Mouse (Mus musculus) right cerebral cortex, postnatal 25 days (tissue): ENCODE results near the gene Hs3st5.
"Not testable (repeated sequence)": the region's sequence is repeated elsewhere in the genome, so short reads cannot be mapped to it uniquely, and the experiment has no call there.

Source experiments
- DNase-seq: peaks from one replicate; pipeline ENCODE4 v3.0.0; 2022

Gene Hs3st5

GRCm38 (mm10) chr10:36558736-36559135 lies 52.1 kb downstream of the Hs3st5 start:
- DNase-seq = no peak

- no peak for DNase-seq
Measured at GRCm38 (mm10) chr10:36567258-36567657, 60.6 kb downstream of the Hs3st5 start.

DNA sequence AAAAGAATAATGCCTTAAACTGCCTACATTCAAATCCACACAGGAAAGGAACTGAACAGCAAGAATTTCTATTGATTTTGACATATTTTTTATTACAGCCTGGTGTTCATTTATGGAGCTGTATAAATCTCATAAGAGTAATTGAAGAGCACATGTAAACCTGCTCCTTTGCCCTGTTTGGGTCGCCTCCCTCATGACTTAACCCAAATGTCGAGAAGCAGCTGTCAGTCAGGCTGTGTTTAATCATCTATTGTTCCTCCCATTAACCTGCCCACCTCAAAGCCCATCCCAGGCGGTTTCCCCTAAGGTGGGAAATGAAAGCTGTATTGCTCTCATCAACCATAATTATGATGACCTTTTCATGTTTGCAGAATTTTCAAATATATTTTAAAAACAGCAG lies 65.9 kb downstream of the Hs3st5 start:
- DNase-seq = no peak

- DNase-seq = no peak
Measured at GRCm38 (mm10) chr10:36578375-36579145, 71.9 kb downstream of the Hs3st5 start.

DNA sequence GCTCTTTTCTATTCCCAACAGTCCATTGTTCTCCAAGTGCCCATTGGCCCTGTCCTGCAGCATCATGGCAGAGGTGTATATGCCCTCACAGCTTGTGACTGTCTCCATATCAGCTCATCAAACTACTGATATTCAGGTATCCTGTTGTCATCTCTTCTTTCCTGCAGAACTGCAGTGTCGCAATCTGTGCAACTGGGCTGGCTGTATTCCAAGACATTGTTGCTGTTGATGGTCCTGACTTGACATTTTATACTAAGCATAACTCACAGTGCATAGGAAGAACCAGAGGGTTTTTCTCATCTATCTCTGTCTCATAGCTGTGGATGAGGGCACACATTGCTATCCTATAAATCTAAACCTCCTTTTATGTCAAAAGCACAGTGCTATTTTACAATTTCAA lies 103.8 kb downstream of the Hs3st5 start:
- no peak for DNase-seq

GRCm38 (mm10) chr10:36611415-36611814 lies 104.8 kb downstream of the Hs3st5 start:
- DNase-seq = not testable (repeated sequence)

DNA sequence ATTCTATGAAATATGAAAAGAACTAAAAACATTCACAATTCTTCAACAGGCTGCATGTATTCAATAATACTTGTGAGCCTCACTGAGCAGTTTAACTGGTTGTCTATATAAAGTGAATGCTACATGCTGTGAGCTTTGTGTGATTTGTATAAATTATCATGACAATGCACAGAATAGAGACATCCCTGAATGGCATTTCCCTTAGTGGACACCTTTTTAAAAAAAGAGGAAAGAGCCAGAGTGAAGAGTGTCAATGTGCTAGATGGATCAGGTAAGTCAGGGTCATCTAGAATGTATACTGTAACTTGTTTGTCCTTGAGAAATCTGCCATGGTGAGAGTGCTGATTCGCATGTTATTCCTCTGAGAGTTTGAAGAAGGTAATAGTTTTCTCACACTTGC lies 116.4 kb downstream of the Hs3st5 start:
- no peak for DNase-seq

DNA sequence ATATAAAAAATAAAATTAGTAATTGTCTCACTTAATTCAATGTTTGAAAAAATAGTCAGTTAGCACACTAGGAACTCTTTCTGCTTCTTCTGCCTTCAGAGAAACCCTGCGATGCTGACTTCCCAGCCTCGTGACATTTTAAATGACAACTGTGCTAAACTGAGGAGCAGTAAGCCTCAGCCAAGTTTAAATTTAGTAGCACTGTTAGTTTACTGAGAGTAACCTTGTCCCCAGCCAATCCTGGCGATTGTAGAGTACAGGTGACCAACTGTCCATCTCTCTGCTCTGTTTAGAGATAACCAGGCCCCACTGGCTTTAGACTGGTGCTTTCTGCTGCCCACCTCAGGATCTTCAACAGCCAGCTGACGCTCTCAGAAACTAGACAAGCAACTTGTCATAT lies 121.3 kb downstream of the Hs3st5 start:
- DNase-seq = no peak

DNA sequence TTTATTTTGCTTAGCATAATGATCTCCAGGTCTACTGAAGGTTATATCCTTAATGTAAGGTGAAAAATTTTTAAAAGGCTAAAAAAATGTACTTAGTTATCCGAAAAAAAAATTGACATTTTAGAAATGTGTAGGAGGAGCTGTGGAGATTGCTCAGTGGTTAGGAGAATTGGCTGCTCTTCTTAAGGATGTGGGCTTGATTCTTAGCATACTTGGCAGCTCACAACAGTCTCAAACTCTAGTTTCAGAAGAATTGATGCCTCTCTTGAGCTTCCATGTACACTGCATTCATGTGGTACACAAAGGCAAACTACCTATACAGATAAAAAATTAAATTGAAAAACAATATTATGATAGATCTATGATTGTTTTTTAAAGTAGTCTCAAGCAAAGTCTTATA lies 125.1 kb downstream of the Hs3st5 start:
- no peak for DNase-seq

DNA sequence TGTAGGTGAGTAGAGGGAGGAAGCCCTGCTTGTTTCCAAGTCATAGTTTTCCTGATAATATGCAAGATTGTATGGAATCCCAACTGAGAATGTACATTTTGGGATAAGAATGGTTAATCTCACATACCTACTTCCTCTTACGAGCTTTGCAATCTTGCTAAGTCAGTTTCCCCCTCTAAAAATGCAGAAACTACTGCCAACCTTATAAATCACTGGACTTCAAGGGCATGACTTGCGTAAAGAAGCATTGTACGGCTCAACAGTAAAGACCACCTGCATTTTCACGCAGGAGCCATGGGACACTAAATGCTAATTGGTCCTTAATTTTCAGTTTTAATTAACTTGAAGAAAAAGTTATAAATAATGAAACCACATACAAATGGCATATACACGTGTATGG lies 144.0 kb downstream of the Hs3st5 start:
- DNase-seq = no peak

DNA sequence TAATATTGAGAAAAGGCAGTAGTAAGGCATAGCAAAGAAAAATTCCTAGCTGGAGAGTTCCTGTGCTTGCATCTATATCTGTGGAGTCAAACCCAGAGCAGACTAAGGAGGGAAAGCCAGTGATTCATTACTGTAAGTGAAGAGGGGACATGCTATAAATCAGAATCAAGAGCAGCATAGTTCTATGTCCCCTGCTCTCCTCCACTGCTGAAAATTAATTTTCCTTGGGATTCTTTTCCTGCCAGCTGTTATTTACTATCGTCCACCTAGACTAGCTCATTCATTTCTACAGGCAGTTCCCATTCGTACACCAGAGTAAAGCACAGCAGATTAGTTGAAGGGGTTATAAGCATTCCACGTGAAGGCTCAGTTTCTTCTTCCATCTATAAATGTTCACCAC lies 207.4 kb downstream of the Hs3st5 start:
- no peak for DNase-seq

DNA sequence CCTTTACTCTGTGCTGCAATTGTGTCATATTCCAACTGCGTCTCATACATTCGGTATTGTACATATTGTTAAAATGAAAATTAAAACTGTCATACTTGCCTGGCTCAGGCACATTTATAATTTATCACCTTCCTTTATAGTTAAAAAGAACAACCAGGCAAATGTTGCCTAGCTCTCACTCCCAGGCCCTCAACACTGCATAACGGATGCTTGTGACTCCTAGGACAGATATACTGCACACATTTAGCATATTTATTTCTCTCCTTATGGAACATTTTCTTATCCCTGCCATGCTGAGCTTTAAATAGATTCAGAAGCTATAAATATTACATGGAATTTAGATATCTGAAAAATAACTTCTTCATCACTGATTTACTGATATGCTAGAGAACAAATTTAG lies 219.6 kb downstream of the Hs3st5 start:
- no peak for DNase-seq

DNA sequence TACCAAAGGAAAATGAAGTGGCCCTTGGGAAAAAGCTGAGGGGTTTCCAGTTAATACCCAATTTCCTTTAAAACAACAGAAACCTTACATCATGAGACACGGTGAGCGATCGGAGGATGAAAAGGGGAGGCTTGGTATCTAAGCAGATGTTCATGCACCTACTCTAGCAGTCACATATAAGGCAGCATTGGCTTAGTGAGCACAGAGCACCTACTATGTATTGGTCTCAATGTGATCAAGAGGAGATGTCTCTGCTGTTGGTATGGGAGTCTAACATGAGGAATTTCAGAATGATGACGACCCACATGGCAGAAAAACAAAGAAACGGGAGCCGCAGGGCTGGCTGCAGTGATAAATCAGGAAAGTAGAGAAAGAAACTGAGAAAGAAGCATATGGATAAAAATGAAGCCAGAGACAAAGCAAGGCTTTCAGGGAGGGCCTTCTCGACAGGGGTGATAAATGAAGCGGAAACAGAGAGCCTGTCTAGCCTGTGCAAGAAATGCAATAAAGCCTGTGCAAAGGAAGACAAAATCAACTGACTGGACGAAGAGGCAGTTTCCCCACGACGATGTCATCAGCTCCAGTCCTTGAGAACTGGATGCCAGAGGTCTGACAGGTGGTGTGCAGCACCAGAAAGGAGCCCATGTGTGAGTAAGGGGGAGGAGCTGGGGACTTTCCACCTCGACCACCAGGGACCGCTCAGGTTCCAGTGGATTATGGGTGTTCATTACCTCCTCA lies 222.9 kb downstream of the Hs3st5 start:
- no peak for DNase-seq

DNA sequence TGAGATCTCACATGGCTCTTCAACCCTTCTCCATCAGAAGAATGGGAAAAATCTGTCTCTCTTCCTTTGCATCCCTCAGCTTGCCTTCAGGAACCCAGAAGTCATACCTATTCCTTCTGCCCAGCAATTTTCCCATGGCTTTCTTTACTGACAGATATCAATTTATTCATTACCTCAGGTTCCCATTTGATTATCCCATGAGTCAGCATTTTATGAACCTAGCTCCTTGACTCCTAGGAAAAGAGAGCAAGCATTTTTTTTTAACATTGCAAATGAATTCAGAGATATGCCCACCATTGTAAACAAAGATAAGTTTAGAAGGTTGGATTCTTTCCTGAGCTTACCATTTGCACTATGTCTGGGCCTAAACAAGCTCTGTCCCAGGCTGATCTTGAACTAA lies 232.8 kb downstream of the Hs3st5 start:
- no peak for DNase-seq

- DNase-seq = no peak
Measured at GRCm38 (mm10) chr10:36750021-36750420, 243.4 kb downstream of the Hs3st5 start.

DNA sequence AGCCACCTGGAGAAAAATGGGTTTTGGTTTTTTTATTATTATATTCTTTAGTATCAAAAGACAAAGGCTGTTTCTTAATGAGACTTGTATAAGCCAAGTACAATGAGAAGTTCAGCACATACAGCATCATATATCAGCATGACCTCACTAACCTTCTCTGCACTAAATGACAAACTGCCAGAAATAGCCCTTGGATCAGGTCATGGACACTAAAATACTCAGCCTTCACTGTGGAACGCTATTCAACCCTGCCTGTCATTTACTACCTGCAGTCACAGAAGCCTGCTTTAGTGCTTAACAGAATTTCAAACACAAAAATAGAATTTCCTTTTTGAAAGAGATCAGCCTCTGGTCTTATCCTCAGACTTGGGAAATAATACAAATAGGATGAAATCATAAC lies 247.9 kb downstream of the Hs3st5 start:
- DNase-seq = no peak

DNA sequence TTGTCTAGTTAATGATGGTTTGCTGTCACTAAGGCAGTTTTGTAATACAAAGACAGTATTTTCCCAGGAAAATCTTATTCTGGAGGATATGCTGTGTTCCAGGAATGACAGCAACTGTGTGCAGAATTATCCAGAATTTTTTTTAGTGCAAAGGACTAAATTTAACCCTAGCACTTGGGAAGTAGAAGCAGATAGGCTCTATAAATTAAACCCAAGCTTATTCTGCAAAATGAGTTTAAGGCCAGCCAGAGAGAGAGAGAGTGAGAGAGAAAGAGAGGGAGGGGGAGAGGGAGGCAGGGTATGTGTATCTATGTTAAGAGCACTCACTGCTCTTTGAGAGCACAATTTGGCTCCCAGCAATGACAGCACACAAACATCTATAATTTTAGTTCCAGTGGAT lies 267.0 kb downstream of the Hs3st5 start:
- DNase-seq = no peak

- DNase-seq = no peak
Measured at GRCm38 (mm10) chr10:36774898-36775297, 268.3 kb downstream of the Hs3st5 start.

DNA sequence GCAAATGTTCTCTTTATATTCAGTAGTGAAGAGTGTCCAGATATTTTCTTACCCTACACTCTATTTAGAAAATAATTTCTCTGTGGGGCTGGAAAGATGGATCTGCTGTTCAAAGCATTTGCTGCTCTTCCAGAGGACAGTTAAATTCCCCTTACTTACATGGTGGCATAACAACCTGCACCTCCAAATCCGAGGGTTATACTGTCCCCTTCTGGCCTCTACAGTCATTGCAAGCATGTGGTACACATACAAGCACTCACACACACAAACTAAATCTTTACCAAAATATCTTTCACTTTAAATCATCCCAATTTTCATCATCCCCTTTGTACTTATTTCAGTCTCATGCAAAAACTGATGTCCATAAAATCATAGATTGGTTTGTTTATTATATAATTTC lies 275.0 kb downstream of the Hs3st5 start:
- no peak for DNase-seq

DNA sequence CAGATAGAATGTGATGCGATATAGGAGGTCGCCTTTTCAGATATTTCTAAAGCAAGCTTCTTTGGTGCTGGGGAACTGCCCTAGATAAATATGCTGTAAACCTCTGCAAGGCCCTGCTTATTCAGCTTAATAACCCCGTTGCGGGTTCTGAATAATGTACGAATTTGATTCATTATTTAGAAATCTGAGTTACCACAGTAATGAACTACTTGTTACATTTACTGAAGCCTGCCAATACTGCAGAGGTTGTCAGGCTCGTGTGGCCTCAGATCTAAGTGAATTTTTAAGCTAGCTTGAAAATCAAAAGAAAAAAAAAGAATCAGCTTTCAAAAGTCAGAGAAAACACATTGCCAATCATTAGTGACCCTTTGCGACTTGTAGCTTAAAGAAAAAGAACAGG lies 280.4 kb downstream of the Hs3st5 start:
- no peak for DNase-seq

DNA sequence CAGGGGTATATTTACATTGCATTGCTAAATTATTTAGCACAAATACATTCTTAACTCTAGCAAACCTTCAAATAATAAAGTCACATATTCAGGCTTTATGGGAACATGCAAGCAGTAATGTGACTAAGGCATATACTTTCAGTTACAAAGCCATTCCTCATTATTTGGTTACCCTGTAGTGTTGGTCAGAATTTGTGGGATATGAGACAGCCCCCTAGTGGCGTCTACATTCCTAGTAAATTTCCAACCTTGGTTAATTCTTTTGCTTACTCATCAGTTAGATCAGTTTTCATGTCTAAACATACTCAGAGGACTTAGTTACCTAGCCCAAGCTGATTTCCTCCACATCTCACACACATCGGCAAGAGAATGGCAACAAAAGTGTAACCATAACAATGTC lies 285.2 kb downstream of the Hs3st5 start:
- no peak for DNase-seq

DNA sequence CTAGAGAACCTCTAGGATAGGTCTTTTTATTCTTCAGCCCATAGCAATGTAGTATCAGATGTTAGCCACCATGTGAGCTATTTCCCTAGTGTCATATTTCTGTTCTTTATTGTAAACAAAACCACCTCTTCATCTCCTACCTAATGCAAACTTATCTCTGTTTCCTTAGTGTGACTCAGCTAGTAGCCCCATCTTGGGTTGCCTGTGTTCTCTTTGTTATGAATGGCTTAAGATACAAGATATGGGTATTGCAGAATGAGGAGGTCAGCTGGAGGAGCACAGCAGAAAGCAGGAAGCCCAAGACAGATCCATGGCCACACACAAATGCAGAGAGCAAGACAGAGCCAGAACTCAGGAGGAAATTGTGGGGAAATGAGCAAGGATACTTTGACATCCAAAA lies 288.7 kb downstream of the Hs3st5 start:
- DNase-seq = no peak

GRCm38 (mm10) chr10:36800925-36801482 lies 294.4 kb downstream of the Hs3st5 start:
- DNase-seq = no peak

- no peak for DNase-seq
Measured at GRCm38 (mm10) chr10:36803705-36804104, 297.1 kb downstream of the Hs3st5 start.
